Mouse (Mus musculus): ENCODE data around the gene Cenpc1.

DNA sequence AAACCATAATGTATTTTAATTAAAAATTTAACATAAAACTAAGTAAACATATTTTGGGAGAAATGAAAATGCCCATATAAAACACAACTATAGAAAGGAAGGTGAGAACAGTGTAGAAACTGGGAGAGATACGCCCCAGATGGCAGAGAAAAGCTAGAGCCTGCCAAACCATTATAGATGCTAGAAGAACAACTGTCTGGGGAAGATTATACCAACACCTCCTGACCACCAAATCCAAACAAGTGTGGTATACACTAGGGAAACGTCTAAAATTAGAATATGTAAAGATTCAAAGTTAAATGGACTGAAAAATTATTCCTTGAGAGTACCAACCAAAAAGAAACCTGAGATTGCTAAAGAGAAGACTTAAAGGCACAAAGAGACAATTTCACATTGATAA, 41.2 kb upstream of the Cenpc1 start:
- TF ChIP-seq CTCF (conservative IDR thresholded peaks at IDR 0.05 in 1 of 2, IDR thresholded peaks at IDR 0.05 in 1 of 2; ENCODE audit: low read depth in 2 of 2, low read length in 2 of 2) (no peak), BHLHE40 (IDR thresholded peaks at IDR 0.05; ENCODE audit: low read depth, low read length) (no peak), EP300 (IDR thresholded peaks at IDR 0.05; ENCODE audit: low read length) (no peak), USF2 (conservative IDR thresholded peaks at IDR 0.05; ENCODE audit: low read depth, low read length) (no peak), POLR2A (IDR thresholded peaks at IDR 0.05; ENCODE audit: low read depth, low read length) (no peak), POLR2AphosphoS2 (IDR thresholded peaks at IDR 0.05; ENCODE audit: low read depth, low read length) (no peak)

All from CH12.LX (cell line).